Mouse (Mus musculus): ENCODE results near the gene Cysltr1. TPM values are rescaled to one million over a fixed set of nuclear protein-coding genes. Genes with fewer than 3 reads are reported as not detected.
A peak's percentile ranks its signal among the peaks of the same experiment; 100 is the strongest.

The Cysltr1 gene
- polyA plus RNA-seq (2016; fragmentation: Nextera tagmentation; extraction: Ambion mirVana): 2.3 and 3.4 TPM in 2 replicates

- no peak for DNase-seq (ENCODE audit: low spot score)
- WGBS: 16% methylated on average over 6 of the region's 6 CpGs
- peaks cover 41% of the 10 kb centered on the region for H3K27me3 ChIP-seq (ENCODE audit: low read depth, poor library complexity, severe bottlenecking)
- H3K27ac ChIP-seq: peak within 1 kb of the TSS; percentile 71
- no peaks in the 10 kb centered on the region for H3K9me3 ChIP-seq (replicated peaks)
- peaks cover 14% of the 10 kb centered on the region for H3K4me1 ChIP-seq
- peak within 1 kb of the TSS; percentile 33 for H3K4me3 ChIP-seq
- H3K36me3 ChIP-seq: no peaks in the 10 kb centered on the region
These were observed at the start of gene Cysltr1 for GRCm38 (mm10) chrX:106603386-106603785. TSS of gene Cysltr1 (minus strand) at chrX:106603679.

GRCm38 (mm10) chrX:106634799-106635541 is 31.5 kb upstream of the Cysltr1 start:
- no peaks in the 10 kb centered on the region for H3K4me1 ChIP-seq
- WGBS: 88% methylated on average over 3 of the region's 3 CpGs
- no peaks in the 10 kb centered on the region for H3K9me3 ChIP-seq (replicated peaks)
- no peak overlapping the region for H3K4me3 ChIP-seq
- peaks cover 20% of the 10 kb centered on the region for H3K27me3 ChIP-seq (ENCODE audit: low read depth, poor library complexity, severe bottlenecking)
- no peak for DNase-seq (ENCODE audit: low spot score)
- H3K36me3 ChIP-seq: no peaks in the 10 kb centered on the region
- no peak overlapping the region for H3K27ac ChIP-seq

GRCm38 (mm10) chrX:106633543-106633942 is 30.1 kb upstream of the Cysltr1 start:
- Histone ChIP-seq H3K27me3 (ENCODE audit: low read depth, poor library complexity, severe bottlenecking) (peaks cover 18% of the 10 kb centered on the region), H3K4me1 (no peaks in the 10 kb centered on the region), H3K9me3 (replicated peaks) (no peaks in the 10 kb centered on the region), H3K36me3 (no peaks in the 10 kb centered on the region), H3K4me3 (no peak overlapping the region), H3K27ac (no peak overlapping the region)
- DNase-seq (ENCODE audit: low spot score): no peak

- DNase-seq (ENCODE audit: low spot score): no peak
- Histone ChIP-seq H3K4me1 (no peaks in the 10 kb centered on the region), H3K27me3 (ENCODE audit: low read depth, poor library complexity, severe bottlenecking) (no peaks in the 10 kb centered on the region), H3K27ac (no peak overlapping the region), H3K36me3 (no peaks in the 10 kb centered on the region), H3K9me3 (replicated peaks) (no peaks in the 10 kb centered on the region), H3K4me3 (no peak overlapping the region)
- 86% methylated on average over 1 of the region's 1 CpGs for WGBS
These were observed 25.0 kb upstream of the Cysltr1 start for GRCm38 (mm10) chrX:106628514-106628913.

GRCm38 (mm10) chrX:106623667-106624066 is 20.2 kb upstream of the Cysltr1 start:
- Histone ChIP-seq H3K4me1 (no peaks in the 10 kb centered on the region), H3K4me3 (no peak overlapping the region), H3K27ac (no peak overlapping the region), H3K27me3 (ENCODE audit: low read depth, poor library complexity, severe bottlenecking) (no peaks in the 10 kb centered on the region), H3K36me3 (no peaks in the 10 kb centered on the region), H3K9me3 (replicated peaks) (no peaks in the 10 kb centered on the region)
- 35% methylated on average over 3 of the region's 3 CpGs for WGBS
- no peak for DNase-seq (ENCODE audit: low spot score)

GRCm38 (mm10) chrX:106622512-106622911 is 19.0 kb upstream of the Cysltr1 start:
- H3K9me3 ChIP-seq (replicated peaks): no peaks in the 10 kb centered on the region
- H3K36me3 ChIP-seq: no peaks in the 10 kb centered on the region
- no peak for DNase-seq (ENCODE audit: low spot score)
- no peak overlapping the region for H3K27ac ChIP-seq
- H3K27me3 ChIP-seq (ENCODE audit: low read depth, poor library complexity, severe bottlenecking): no peaks in the 10 kb centered on the region
- no peak overlapping the region for H3K4me3 ChIP-seq
- 88% methylated on average over 1 of the region's 1 CpGs for WGBS
- no peaks in the 10 kb centered on the region for H3K4me1 ChIP-seq

- H3K27me3 ChIP-seq (ENCODE audit: low read depth, poor library complexity, severe bottlenecking): peaks cover 38% of the 10 kb centered on the region
- peak overlapping the region; percentile 33 for H3K4me3 ChIP-seq
- no peaks in the 10 kb centered on the region for H3K9me3 ChIP-seq (replicated peaks)
- H3K27ac ChIP-seq: peak overlapping the region; percentile 71
- DNase-seq (ENCODE audit: low spot score): peak; percentile 29
- peaks cover 14% of the 10 kb centered on the region for H3K4me1 ChIP-seq
- 10% methylated on average over 9 of the region's 9 CpGs for WGBS
- H3K36me3 ChIP-seq: no peaks in the 10 kb centered on the region
These were observed 763 bp downstream of the Cysltr1 start for GRCm38 (mm10) chrX:106602574-106603258.

GRCm38 (mm10) chrX:106595904-106596303 is 7.6 kb downstream of the Cysltr1 start:
- no peak overlapping the region for H3K27ac ChIP-seq
- no peak for DNase-seq (ENCODE audit: low spot score)
- no peaks in the 10 kb centered on the region for H3K36me3 ChIP-seq
- WGBS: 85% methylated on average over 1 of the region's 1 CpGs
- H3K27me3 ChIP-seq (ENCODE audit: low read depth, poor library complexity, severe bottlenecking): peaks cover 24% of the 10 kb centered on the region; the same call in 1 of the 2 replicates
- no peaks in the 10 kb centered on the region for H3K9me3 ChIP-seq (replicated peaks)
- H3K4me3 ChIP-seq: no peak overlapping the region
- no peaks in the 10 kb centered on the region for H3K4me1 ChIP-seq

- no peak for DNase-seq (ENCODE audit: low spot score)
These were observed 9.6 kb downstream of the Cysltr1 start for GRCm38 (mm10) chrX:106593914-106594313.

GRCm38 (mm10) chrX:106582886-106583285 is 20.6 kb downstream of the Cysltr1 start, which contains the start of gene Gm5127:
TSS of gene Gm5127 (plus strand) at chrX:106583186.
- peak within 1 kb of the TSS; percentile 19; the same call in 1 of the 2 replicates for H3K27ac ChIP-seq
- H3K36me3 ChIP-seq: no peaks in the 10 kb centered on the region
- peaks cover 12% of the 10 kb centered on the region for H3K4me1 ChIP-seq
- no peaks in the 10 kb centered on the region for H3K9me3 ChIP-seq (replicated peaks)
- no peak within 1 kb of the TSS for H3K4me3 ChIP-seq
- WGBS: 33% methylated on average over 3 of the region's 3 CpGs
- peaks cover 14% of the 10 kb centered on the region; the same call in 1 of the 2 replicates for H3K27me3 ChIP-seq (ENCODE audit: low read depth, poor library complexity, severe bottlenecking)
- DNase-seq (ENCODE audit: low spot score): no peak

More at GRCm38 (mm10) chrX:106593914-106594313, 9.6 kb downstream of the Cysltr1 start:
- no peaks in the 10 kb centered on the region for H3K4me1 ChIP-seq
- no peak overlapping the region for H3K4me3 ChIP-seq
- no peaks in the 10 kb centered on the region for H3K9me3 ChIP-seq (replicated peaks)
- H3K27ac ChIP-seq: no peak overlapping the region
- peaks cover 31% of the 10 kb centered on the region; the same call in 1 of the 2 replicates for H3K27me3 ChIP-seq (ENCODE audit: low read depth, poor library complexity, severe bottlenecking)
- no peaks in the 10 kb centered on the region for H3K36me3 ChIP-seq

GRCm38 (mm10) chrX:106582197-106582596 is 21.3 kb downstream of the Cysltr1 start:
- Histone ChIP-seq H3K9me3 (replicated peaks) (no peaks in the 10 kb centered on the region), H3K27ac (peak overlapping the region; percentile 19; the same call in 1 of the 2 replicates), H3K27me3 (ENCODE audit: low read depth, poor library complexity, severe bottlenecking) (peaks cover 12% of the 10 kb centered on the region; the same call in 1 of the 2 replicates), H3K4me1 (peaks cover 12% of the 10 kb centered on the region), H3K36me3 (no peaks in the 10 kb centered on the region), H3K4me3 (no peak overlapping the region)
- no peak for DNase-seq (ENCODE audit: low spot score)
- WGBS: 21% methylated on average over 2 of the region's 2 CpGs

- H3K4me3 ChIP-seq: no peak overlapping the region
- no peak overlapping the region for H3K27ac ChIP-seq
- no peaks in the 10 kb centered on the region for H3K36me3 ChIP-seq
- DNase-seq (ENCODE audit: low spot score): no peak
- H3K4me1 ChIP-seq: peaks cover 12% of the 10 kb centered on the region
- H3K27me3 ChIP-seq (ENCODE audit: low read depth, poor library complexity, severe bottlenecking): peaks cover 12% of the 10 kb centered on the region; the same call in 1 of the 2 replicates
- H3K9me3 ChIP-seq (replicated peaks): no peaks in the 10 kb centered on the region
These were observed 23.1 kb downstream of the Cysltr1 start for GRCm38 (mm10) chrX:106580410-106580809.

- 19% methylated on average over 3 of the region's 3 CpGs for WGBS
- DNase-seq (ENCODE audit: low spot score): peak; percentile 50
- no peak overlapping the region for H3K4me3 ChIP-seq
These were observed 24.5 kb downstream of the Cysltr1 start for GRCm38 (mm10) chrX:106578966-106579365.

More at GRCm38 (mm10) chrX:106578966-106579365, 24.5 kb downstream of the Cysltr1 start:
- H3K4me1 ChIP-seq: peaks cover 11% of the 10 kb centered on the region
- no peak overlapping the region for H3K27ac ChIP-seq
- H3K9me3 ChIP-seq (replicated peaks): no peaks in the 10 kb centered on the region
- H3K27me3 ChIP-seq (ENCODE audit: low read depth, poor library complexity, severe bottlenecking): peaks cover 13% of the 10 kb centered on the region
- H3K36me3 ChIP-seq: no peaks in the 10 kb centered on the region
